Mouse (Mus musculus): ENCODE results near the gene Fhod1. TPM values are rescaled to one million over a fixed set of nuclear protein-coding genes. Genes with fewer than 3 reads are reported as not detected.
"Not testable (repeated sequence)": the region's sequence is repeated elsewhere in the genome, so short reads cannot be mapped to it uniquely, and the experiment has no call there.

Gene Fhod1
- total RNA-seq, 2 experiments from 2014 or later = 2.6 to 2.7 TPM

- no peak for DNase-seq (ENCODE audit: extremely low spot score in 1 of 2, low spot score in 2 of 2)
- intact Hi-C loops (cut with DNase I) = no loop called here
These were observed 43.9 kb downstream of the Fhod1 start for GRCm38 (mm10) chr8:105303874-105304273.

GRCm38 (mm10) chr8:105303396-105303795 lies 44.4 kb downstream of the Fhod1 start:
- DNase-seq (ENCODE audit: extremely low spot score in 1 of 2, low spot score in 2 of 2) = no peak
- intact Hi-C loops (cut with DNase I) = no loop called here

- intact Hi-C loops (cut with DNase I) = loop anchor here (10.0 kb wide), 1 partner anchor 645 kb away; no protein-coding TSS in a partner anchor
These were observed 47.8 kb downstream of the Fhod1 start for GRCm38 (mm10) chr8:105299962-105300361.

GRCm38 (mm10) chr8:105298351-105299252 lies 49.2 kb downstream of the Fhod1 start:
- no peak for DNase-seq (ENCODE audit: extremely low spot score in 1 of 2, low spot score in 2 of 2)
- intact Hi-C loops (cut with DNase I) = loop anchor here (10.0 kb wide), 1 partner anchor 644 kb away; no protein-coding TSS in a partner anchor

More at GRCm38 (mm10) chr8:105299962-105300361, 47.8 kb downstream of the Fhod1 start:
- no peak for DNase-seq (ENCODE audit: extremely low spot score in 1 of 2, low spot score in 2 of 2)

GRCm38 (mm10) chr8:105297511-105298192 lies 50.1 kb downstream of the Fhod1 start, which contains the start of gene E2f4:
TSS of gene E2f4 (plus strand) at chr8:105297663.
- intact Hi-C loops (cut with DNase I) = loop anchor here (10.0 kb wide), 1 partner anchor 643 kb away; no protein-coding TSS in a partner anchor
- peak; percentile 87 to 96 for DNase-seq (ENCODE audit: extremely low spot score in 1 of 2, low spot score in 2 of 2)

- intact Hi-C loops (cut with DNase I) = loop anchor here (10.0 kb wide), 1 partner anchor 641 kb away; no protein-coding TSS in a partner anchor
- no peak for DNase-seq (ENCODE audit: extremely low spot score in 1 of 2, low spot score in 2 of 2)
These were observed 51.7 kb downstream of the Fhod1 start, which contains the start of gene Exoc3l for GRCm38 (mm10) chr8:105295895-105296573. TSS of gene Exoc3l (minus strand) at chr8:105296101.

GRCm38 (mm10) chr8:105295256-105295655 lies 52.5 kb downstream of the Fhod1 start:
- intact Hi-C loops (cut with DNase I) = loop anchor here (10.0 kb wide), 1 partner anchor 640 kb away; no protein-coding TSS in a partner anchor

GRCm38 (mm10) chr8:105294776-105295175 lies 53.0 kb downstream of the Fhod1 start:
- intact Hi-C loops (cut with DNase I) = loop anchor here (10.0 kb wide), 1 partner anchor 640 kb away; no protein-coding TSS in a partner anchor
- no peak for DNase-seq (ENCODE audit: extremely low spot score in 1 of 2, low spot score in 2 of 2)

More at GRCm38 (mm10) chr8:105295256-105295655, 52.5 kb downstream of the Fhod1 start:
- DNase-seq (ENCODE audit: extremely low spot score in 1 of 2, low spot score in 2 of 2) = no peak

GRCm38 (mm10) chr8:105293405-105293804 lies 54.3 kb downstream of the Fhod1 start:
- intact Hi-C loops (cut with DNase I) = loop anchor here (10.0 kb wide), 1 partner anchor 639 kb away; no protein-coding TSS in a partner anchor
- DNase-seq (ENCODE audit: extremely low spot score in 1 of 2, low spot score in 2 of 2) = no peak

GRCm38 (mm10) chr8:105292471-105292870 lies 55.3 kb downstream of the Fhod1 start:
- DNase-seq (ENCODE audit: extremely low spot score in 1 of 2, low spot score in 2 of 2) = no peak
- intact Hi-C loops (cut with DNase I) = loop anchor here (10.0 kb wide), 1 partner anchor 638 kb away; no protein-coding TSS in a partner anchor

- intact Hi-C loops (cut with DNase I) = loop anchor here (10.0 kb wide), 1 partner anchor 637 kb away; no protein-coding TSS in a partner anchor
- DNase-seq (ENCODE audit: extremely low spot score in 1 of 2, low spot score in 2 of 2) = not testable (repeated sequence)
These were observed 56.0 kb downstream of the Fhod1 start for GRCm38 (mm10) chr8:105291802-105292201.

GRCm38 (mm10) chr8:105291364-105291763 lies 56.4 kb downstream of the Fhod1 start:
- intact Hi-C loops (cut with DNase I) = loop anchor here (10.0 kb wide), 1 partner anchor 637 kb away; no protein-coding TSS in a partner anchor

GRCm38 (mm10) chr8:105290554-105291314 lies 57.0 kb downstream of the Fhod1 start:
- peak; percentile 62 to 92 for DNase-seq (ENCODE audit: extremely low spot score in 1 of 2, low spot score in 2 of 2)
- intact Hi-C loops (cut with DNase I) = loop anchor here (10.0 kb wide), 1 partner anchor 636 kb away; no protein-coding TSS in a partner anchor

More at GRCm38 (mm10) chr8:105291364-105291763, 56.4 kb downstream of the Fhod1 start:
- not testable (repeated sequence) for DNase-seq (ENCODE audit: extremely low spot score in 1 of 2, low spot score in 2 of 2)

GRCm38 (mm10) chr8:105289805-105290460 lies 57.8 kb downstream of the Fhod1 start, which contains the start of gene 4931428F04Rik:
TSS of gene 4931428F04Rik (minus strand) at chr8:105289864.
- intact Hi-C loops (cut with DNase I) = loop anchor here (10.0 kb wide), 1 partner anchor 635 kb away; no protein-coding TSS in a partner anchor

GRCm38 (mm10) chr8:105288958-105289732 lies 58.6 kb downstream of the Fhod1 start:
- DNase-seq (ENCODE audit: extremely low spot score in 1 of 2, low spot score in 2 of 2) = peak; percentile 94 to 96
- intact Hi-C loops (cut with DNase I) = no loop called here

More at GRCm38 (mm10) chr8:105289805-105290460, 57.8 kb downstream of the Fhod1 start, which contains the start of gene 4931428F04Rik:
- peak in 1 of 2 experiments; percentile 73 for DNase-seq (ENCODE audit: extremely low spot score in 1 of 2, low spot score in 2 of 2)

- intact Hi-C loops (cut with DNase I) = no loop called here
- DNase-seq (ENCODE audit: extremely low spot score in 1 of 2, low spot score in 2 of 2) = no peak
These were observed 59.5 kb downstream of the Fhod1 start for GRCm38 (mm10) chr8:105288231-105288630.

Measured in left cerebral cortex, postnatal 10 days (tissue).